Mouse (Mus musculus) stomach, postnatal 0 days (tissue): ENCODE results near the gene 6030468B19Rik. TPM values are rescaled to one million over a fixed set of nuclear protein-coding genes. Genes with fewer than 3 reads are reported as not detected.

Experiments
- ATAC-seq: fragments of 200-750 bp; cut with Nextera tagmentation; 2 replicates; pipeline ENCODE4 v1.8.0; 2017; ENCODE audit not compliant: low FRiP score, low TSS enrichment
- DNase-seq: peaks from one replicate; pipeline ENCODE4 v3.0.0-alpha.2; 2016; ENCODE audit warnings: low spot score
- H3K27ac ChIP-seq: fragments of 300-500 bp; sonication (generic); replicated peaks from 2 replicates; pipeline ENCODE4 v1.5.1; 2014; ENCODE audit warnings: mild to moderate bottlenecking, control low read depth
- H3K27me3 ChIP-seq: fragments of 300-500 bp; sonication (generic); 2 replicates; pipeline ENCODE4 v1.6.1; 2014; ENCODE audit warnings: low read length; ENCODE audit not compliant: control insufficient read depth, insufficient read depth
- H3K36me3 ChIP-seq: fragments of 300-500 bp; sonication (generic); 2 replicates; pipeline ENCODE4 v1.6.1; 2014; ENCODE audit warnings: low read length, mixed read lengths; ENCODE audit not compliant: control insufficient read depth, insufficient read depth
- H3K4me1 ChIP-seq: fragments of 300-500 bp; sonication (generic); replicated peaks from 2 replicates; pipeline ENCODE4 v1.6.1; 2014; ENCODE audit warnings: antibody characterized with exemption; ENCODE audit not compliant: control insufficient read depth, insufficient read depth
- H3K4me2 ChIP-seq: fragments of 300-500 bp; sonication (generic); replicated peaks from 2 replicates; pipeline ENCODE4 v1.6.1; 2014; ENCODE audit warnings: low read depth, mild to moderate bottlenecking, control low read depth, moderate library complexity
- H3K4me3 ChIP-seq: fragments of 300-500 bp; sonication (generic); 2 replicates; pipeline ENCODE4 v1.5.1; 2014; ENCODE audit warnings: low read depth, low read length, control low read depth
- H3K9ac ChIP-seq: fragments of 300-500 bp; sonication (generic); 2 replicates; pipeline ENCODE4 v1.6.1; 2014; ENCODE audit warnings: mild to moderate bottlenecking, low read length, control low read depth, mixed read lengths
- H3K9me3 ChIP-seq: fragments of 300-500 bp; sonication (generic); 2 replicates; pipeline ENCODE4 v1.6.1; 2016; ENCODE audit warnings: low read length; ENCODE audit not compliant: control insufficient read depth
- CTCF ChIP-seq: IDR thresholded peaks from 2 replicates; pipeline ENCODE4 v1.5.1; 2016; ENCODE audit warnings: antibody characterized with exemption, low read depth, mild to moderate bottlenecking, moderate library complexity
- EP300 ChIP-seq: optimal IDR thresholded peaks from 2 replicates; pipeline ENCODE3; 2016; ENCODE audit warnings: antibody characterized with exemption
- WGBS: fragments of 180-500 bp; shearing (Covaris S2); extraction: QIAGEN DNeasy Blood & Tissue Kit; methylation state at CpG from one replicate; pipeline ENCODE4 v1.1.7; 2014; 5-methylcytosine and 5-hydroxymethylcytosine counted together
- polyA plus RNA-seq: library from polyadenylated mRNA; unstranded; fragments of >200 nt; fragmentation: Nextera tagmentation; extraction: Ambion mirVana; gene quantifications from 2 replicates; pipeline ENCODE4 v1.2.1, GENCODE M21; 2015

Gene 6030468B19Rik
- polyA plus RNA-seq, 1 experiment from 2014 or later: not detected

- DNase-seq (peak; percentile 95), ATAC-seq (peak; percentile 86)
- Histone ChIP-seq H3K27ac (peak overlapping the region; percentile 98), H3K4me2 (peak overlapping the region; percentile 80), H3K36me3 (0 out of 2 replicates have a peak, but pooled peaks cover 2% of the 10 kb centered on the region), H3K4me3 (peak overlapping the region; percentile 54), H3K9ac (peak overlapping the region; percentile 71), H3K9me3 (no peaks in the 10 kb centered on the region), H3K4me1 (peaks cover 9% of the 10 kb centered on the region), H3K27me3 (no peaks in the 10 kb centered on the region)
- 3% methylated on average over 19 of the region's 19 CpGs for WGBS
- TF ChIP-seq EP300 (peak; percentile 89), CTCF (peak; percentile 42; the same call in 1 of the 2 replicates)
Observed at GRCm38 (mm10) chr11:117780582-117781111, 16.8 kb upstream of the 6030468B19Rik start.

GRCm38 (mm10) chr11:117781199-117781821 is 16.1 kb upstream of the 6030468B19Rik start:
- Histone ChIP-seq H3K9me3 (no peaks in the 10 kb centered on the region), H3K36me3 (0 out of 2 replicates have a peak, but pooled peaks cover 2% of the 10 kb centered on the region), H3K4me1 (peaks cover 9% of the 10 kb centered on the region), H3K9ac (peak overlapping the region; percentile 31; the same call in 1 of the 2 replicates), H3K4me3 (peak overlapping the region; percentile 17; the same call in 1 of the 2 replicates), H3K27ac (peak overlapping the region; percentile 98), H3K27me3 (no peaks in the 10 kb centered on the region), H3K4me2 (peak overlapping the region; percentile 80)
- ATAC-seq (peak; percentile 5; the same call in 1 of the 2 replicates), DNase-seq (peak; percentile 73)
- WGBS: 18% methylated on average over 18 of the region's 18 CpGs
- TF ChIP-seq EP300 (no peak), CTCF (no peak)

GRCm38 (mm10) chr11:117781993-117782704 is 15.3 kb upstream of the 6030468B19Rik start, which contains the start of the genes Tmc8 and Tmc6:
Gene Tmc8, plus strand, starts transcription at chr11:117782076.
Gene Tmc6, minus strand, starts transcription at chr11:117782198.
- H3K9ac ChIP-seq: peak within 1 kb of the TSS; percentile 31

GRCm38 (mm10) chr11:117782705-117783034 is 14.8 kb upstream of the 6030468B19Rik start:
- peak overlapping the region; percentile 43 for H3K4me2 ChIP-seq
- H3K27me3 ChIP-seq: no peaks in the 10 kb centered on the region
- WGBS: 63% methylated on average over 9 of the region's 9 CpGs
- TF ChIP-seq CTCF (no peak), EP300 (no peak)
- no peak for DNase-seq
- ATAC-seq: no peak
- H3K9me3 ChIP-seq: no peaks in the 10 kb centered on the region
- H3K36me3 ChIP-seq: no peaks in the 10 kb centered on the region
- peak overlapping the region; percentile 63 for H3K27ac ChIP-seq
- peaks cover 9% of the 10 kb centered on the region for H3K4me1 ChIP-seq
- peak overlapping the region; percentile 16; the same call in 1 of the 2 replicates for H3K4me3 ChIP-seq
- peak overlapping the region; percentile 18; the same call in 1 of the 2 replicates for H3K9ac ChIP-seq

More at GRCm38 (mm10) chr11:117781993-117782704, 15.3 kb upstream of the 6030468B19Rik start, which contains the start of the genes Tmc8 and Tmc6:
- Histone ChIP-seq H3K4me3 (peak within 1 kb of the TSS; percentile 17), H3K36me3 (0 out of 2 replicates have a peak, but pooled peaks cover 2% of the 10 kb centered on the region), H3K4me2 (peak within 1 kb of the TSS; percentile 80), H3K9me3 (no peaks in the 10 kb centered on the region), H3K4me1 (peaks cover 9% of the 10 kb centered on the region), H3K27me3 (no peaks in the 10 kb centered on the region), H3K27ac (peak within 1 kb of the TSS; percentile 98)
- TF ChIP-seq CTCF: no peak
- TF ChIP-seq EP300: no peak
- DNase-seq (no peak), ATAC-seq (no peak)
- 46% methylated on average over 21 of the region's 24 CpGs for WGBS

GRCm38 (mm10) chr11:117783089-117783488 is 14.4 kb upstream of the 6030468B19Rik start:
- no peaks in the 10 kb centered on the region for H3K9me3 ChIP-seq
- DNase-seq: peak; percentile 53
- peak overlapping the region; percentile 35 for H3K9ac ChIP-seq
- H3K27me3 ChIP-seq: no peaks in the 10 kb centered on the region
- 14% methylated on average over 31 of the region's 31 CpGs for WGBS
- TF ChIP-seq CTCF (peak; percentile 58), EP300 (no peak)
- H3K4me3 ChIP-seq: peak overlapping the region; percentile 16
- peak overlapping the region; percentile 63 for H3K27ac ChIP-seq
- H3K4me2 ChIP-seq: peak overlapping the region; percentile 43
- ATAC-seq: no peak
- H3K36me3 ChIP-seq: no peaks in the 10 kb centered on the region
- peaks cover 9% of the 10 kb centered on the region for H3K4me1 ChIP-seq
